Mouse (Mus musculus) kidney, adult 9 months (tissue): ENCODE data around the gene Trip11.

Experiments
- DNase-seq: peaks from one replicate; pipeline ENCODE4 v3.0.0; 2022

The Trip11 gene

GRCm38 (mm10) chr12:101893296-101893695 lies 19.8 kb downstream of the Trip11 start:
- no peak for DNase-seq

GRCm38 (mm10) chr12:101892832-101893231 lies 20.2 kb downstream of the Trip11 start:
- no peak for DNase-seq

GRCm38 (mm10) chr12:101891066-101891465 lies 22.0 kb downstream of the Trip11 start:
- DNase-seq: no peak

GRCm38 (mm10) chr12:101889351-101889750 lies 23.7 kb downstream of the Trip11 start:
- DNase-seq: peak; percentile 51

- DNase-seq: no peak
Measured at GRCm38 (mm10) chr12:101888312-101888711, 24.8 kb downstream of the Trip11 start.

- peak; percentile 34 for DNase-seq
Measured at GRCm38 (mm10) chr12:101884926-101885325, 28.1 kb downstream of the Trip11 start.

GRCm38 (mm10) chr12:101876374-101876773 lies 36.7 kb downstream of the Trip11 start:
- DNase-seq: no peak

GRCm38 (mm10) chr12:101875107-101875506 lies 38.0 kb downstream of the Trip11 start:
- peak; percentile 55 for DNase-seq

GRCm38 (mm10) chr12:101862286-101862964 lies 50.6 kb downstream of the Trip11 start:
- DNase-seq: no peak

GRCm38 (mm10) chr12:101860256-101860655 lies 52.8 kb downstream of the Trip11 start:
- no peak for DNase-seq

GRCm38 (mm10) chr12:101858011-101858410 lies 55.1 kb downstream of the Trip11 start:
- DNase-seq: no peak

GRCm38 (mm10) chr12:101854336-101854735 lies 58.7 kb downstream of the Trip11 start:
- no peak for DNase-seq

GRCm38 (mm10) chr12:101851846-101852564 lies 61.1 kb downstream of the Trip11 start:
- DNase-seq: peak; percentile 16

- no peak for DNase-seq
Measured at GRCm38 (mm10) chr12:101851314-101851713, 61.8 kb downstream of the Trip11 start.

GRCm38 (mm10) chr12:101836546-101837274 lies 76.4 kb downstream of the Trip11 start:
- DNase-seq: peak; percentile 52

GRCm38 (mm10) chr12:101834715-101835114 lies 78.4 kb downstream of the Trip11 start:
- DNase-seq: no peak

GRCm38 (mm10) chr12:101833776-101834175 lies 79.3 kb downstream of the Trip11 start:
- no peak for DNase-seq

GRCm38 (mm10) chr12:101833115-101833506 lies 80.0 kb downstream of the Trip11 start:
- no peak for DNase-seq

- peak; percentile 50 for DNase-seq
Measured at GRCm38 (mm10) chr12:101832179-101833114, 80.6 kb downstream of the Trip11 start.

- no peak for DNase-seq
Measured at GRCm38 (mm10) chr12:101831221-101831620, 81.8 kb downstream of the Trip11 start.

GRCm38 (mm10) chr12:101823161-101823560 lies 89.9 kb downstream of the Trip11 start:
- DNase-seq: no peak

- no peak for DNase-seq
Measured at GRCm38 (mm10) chr12:101821596-101821995, 91.5 kb downstream of the Trip11 start.

GRCm38 (mm10) chr12:101819570-101819969 lies 93.5 kb downstream of the Trip11 start:
- no peak for DNase-seq
